Mouse (Mus musculus) intestine, postnatal 0 days (tissue): ENCODE measurements around the gene Stk32b. TPM values are rescaled to one million over a fixed set of nuclear protein-coding genes. Genes with fewer than 3 reads are reported as not detected.

Source experiments
- ATAC-seq: fragments of 200-750 bp; cut with Nextera tagmentation; 2 replicates; pipeline ENCODE4 v1.8.0; 2017; ENCODE audit warnings: mild to moderate bottlenecking, moderate TSS enrichment, moderate library complexity
- H3K27ac ChIP-seq: fragments of 300-500 bp; sonication (generic); 2 replicates; pipeline ENCODE4 v1.5.1; 2014; ENCODE audit warnings: mild to moderate bottlenecking, low read depth, low read length, moderate library complexity
- H3K27me3 ChIP-seq: fragments of 300-500 bp; sonication (generic); replicated peaks from 2 replicates; pipeline ENCODE4 v1.6.1; 2014; ENCODE audit warnings: low read length, mixed read lengths; ENCODE audit not compliant: control insufficient read depth, insufficient read depth
- H3K36me3 ChIP-seq: fragments of 300-500 bp; sonication (generic); 2 replicates; pipeline ENCODE4 v1.6.1; 2014; ENCODE audit warnings: mild to moderate bottlenecking, moderate library complexity; ENCODE audit not compliant: control insufficient read depth, insufficient read depth
- H3K4me1 ChIP-seq: fragments of 300-500 bp; sonication (generic); replicated peaks from 2 replicates; pipeline ENCODE4 v1.6.1; 2014; ENCODE audit warnings: antibody characterized with exemption, low read length, mixed read lengths; ENCODE audit not compliant: control insufficient read depth, insufficient read depth
- H3K4me2 ChIP-seq: fragments of 300-500 bp; sonication (generic); replicated peaks from 2 replicates; pipeline ENCODE4 v1.6.1; 2014; ENCODE audit warnings: low read depth, mild to moderate bottlenecking, moderate library complexity
- H3K4me3 ChIP-seq: fragments of 300-500 bp; sonication (generic); 2 replicates; pipeline ENCODE4 v1.5.1; 2014; ENCODE audit warnings: low read depth, low read length
- H3K9ac ChIP-seq: fragments of 300-500 bp; sonication (generic); 2 replicates; pipeline ENCODE4 v1.6.1; 2014; ENCODE audit warnings: mild to moderate bottlenecking, low read depth, low read length
- H3K9me3 ChIP-seq: fragments of 300-500 bp; sonication (generic); 2 replicates; pipeline ENCODE4 v1.6.1; 2016; ENCODE audit warnings: mixed run types; ENCODE audit not compliant: control insufficient read depth
- CTCF ChIP-seq: sonication (generic); IDR thresholded peaks from 2 replicates; pipeline ENCODE4 v1.5.1; 2016; ENCODE audit warnings: low read depth, mild to moderate bottlenecking, control low read depth, antibody characterized with exemption, moderate library complexity
- WGBS: fragments of 180-500 bp; shearing (Covaris S2); extraction: QIAGEN DNeasy Blood & Tissue Kit; methylation state at CpG from one replicate; pipeline ENCODE4 v1.1.7; 2014; 5-methylcytosine and 5-hydroxymethylcytosine counted together
- polyA plus RNA-seq: library from polyadenylated mRNA; unstranded; fragments of >200 nt; fragmentation: Nextera tagmentation; extraction: Ambion mirVana; gene quantifications from 2 replicates; pipeline ENCODE4 v1.2.1, GENCODE M21; 2015

The Stk32b gene
- polyA plus RNA-seq, 1 experiment from 2014 or later, result 0.50 TPM

DNA sequence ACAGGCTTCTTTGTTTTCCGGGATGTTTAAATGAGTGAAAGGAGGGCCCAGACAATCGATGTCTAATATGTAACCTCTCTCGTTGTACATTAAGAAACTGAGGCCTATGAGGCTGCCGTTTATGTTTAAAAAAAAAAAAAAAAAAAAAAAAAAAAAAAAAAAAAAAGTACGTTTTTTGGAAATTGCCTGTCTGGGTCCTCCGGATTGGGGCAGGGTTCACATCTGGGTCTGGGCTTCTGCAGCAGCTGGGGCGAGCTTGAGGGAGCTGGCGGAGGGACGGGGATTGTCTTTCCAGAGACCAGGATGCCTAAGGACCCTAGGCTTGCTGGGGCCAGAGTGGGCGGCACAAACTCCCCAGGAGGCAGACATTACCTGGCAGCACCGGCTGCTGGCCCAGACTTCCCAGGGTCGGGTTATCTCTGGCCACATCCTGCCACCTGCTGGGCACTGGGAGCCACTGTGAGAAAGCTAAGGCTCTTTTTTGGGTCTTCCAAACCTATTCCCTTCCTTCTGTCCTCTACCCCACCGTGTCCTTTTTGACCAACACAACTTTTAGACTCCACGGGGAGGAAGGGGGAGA is 503 bp upstream of the Stk32b start:
- ATAC-seq, result 0 out of 2 replicates have a peak, but pooled peaks have one; percentile 41

DNA sequence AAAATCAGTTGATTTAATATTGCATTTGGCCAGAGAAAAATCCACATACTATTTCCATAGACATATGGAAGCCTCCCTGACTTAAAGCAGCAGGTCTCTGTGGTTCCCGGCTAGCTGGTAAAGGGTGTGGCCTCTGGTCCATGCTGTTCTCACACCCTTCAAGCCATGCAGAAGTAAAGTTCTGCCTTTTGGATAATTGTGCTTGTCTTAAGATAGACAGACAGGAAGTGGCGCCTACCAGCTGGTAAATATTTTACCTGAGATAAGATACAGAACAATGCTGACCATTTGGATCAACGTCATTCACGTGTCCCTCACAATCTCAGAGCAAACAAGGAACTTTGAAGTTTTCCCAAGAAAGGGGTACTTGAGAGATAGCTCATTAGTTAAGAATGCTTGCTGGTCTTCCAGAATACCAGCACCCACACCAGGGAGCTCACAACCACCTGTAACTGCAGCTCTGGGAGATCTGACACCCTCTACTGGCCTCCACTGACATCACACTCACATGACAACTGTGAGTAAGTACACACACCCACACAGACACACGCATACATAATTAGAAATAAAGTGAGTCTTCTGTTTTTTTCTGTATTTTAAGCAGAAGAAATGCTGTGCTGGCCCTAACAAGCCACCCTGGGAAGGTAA is 7.6 kb downstream of the Stk32b start:
- ATAC-seq, result no peak; the same call in 1 of the 2 replicates
- no peaks in the 10 kb centered on the region for H3K4me1 ChIP-seq
- no peaks in the 10 kb centered on the region for H3K9me3 ChIP-seq

More for the DNA sequence above, 503 bp upstream of the Stk32b start:
- H3K4me2 ChIP-seq, result peak overlapping the region; percentile 60
- H3K9me3 ChIP-seq, result no peaks in the 10 kb centered on the region
- under 1% methylated on average over 13 of the region's 14 CpGs for WGBS
- peak overlapping the region; percentile 28 for H3K4me3 ChIP-seq
- H3K4me1 ChIP-seq, result no peaks in the 10 kb centered on the region
- no peak overlapping the region for H3K9ac ChIP-seq
- peaks cover 16% of the 10 kb centered on the region for H3K27me3 ChIP-seq
- H3K27ac ChIP-seq, result no peak overlapping the region
- no peaks in the 10 kb centered on the region for H3K36me3 ChIP-seq
- peak; percentile 77 for TF ChIP-seq CTCF

DNA sequence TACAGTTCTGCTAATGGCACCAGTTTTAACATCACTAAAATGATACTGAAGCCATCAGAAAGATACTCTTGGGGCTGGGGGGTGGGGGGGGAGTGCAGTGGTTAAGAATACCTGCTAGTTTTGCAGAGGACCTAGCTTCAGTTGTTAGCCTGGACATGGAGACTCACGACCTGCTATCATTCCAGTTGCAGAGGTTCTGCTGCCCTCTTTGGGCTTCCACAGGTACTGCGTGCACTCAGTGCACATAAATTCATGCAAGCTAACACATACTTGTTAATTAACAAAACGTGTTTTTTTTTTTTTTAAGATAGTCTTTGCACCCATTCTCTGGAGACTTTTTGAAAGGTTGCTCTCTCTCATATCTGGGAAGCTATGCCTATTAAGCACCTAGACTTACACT is 8.8 kb downstream of the Stk32b start:
- H3K4me1 ChIP-seq, result no peaks in the 10 kb centered on the region
- no peaks in the 10 kb centered on the region for H3K27me3 ChIP-seq
- H3K4me2 ChIP-seq, result no peak overlapping the region
- TF ChIP-seq CTCF, result peak; percentile 55
- H3K27ac ChIP-seq, result no peak overlapping the region
- 69% methylated on average over 3 of the region's 3 CpGs for whole genome bisulfite sequencing
- no peak overlapping the region for H3K4me3 ChIP-seq
- H3K9me3 ChIP-seq, result no peaks in the 10 kb centered on the region
- no peak overlapping the region for H3K9ac ChIP-seq
- no peaks in the 10 kb centered on the region for H3K36me3 ChIP-seq
- ATAC-seq, result no peak

More for the DNA sequence above, 7.6 kb downstream of the Stk32b start:
- no peak overlapping the region for H3K4me3 ChIP-seq
- H3K9ac ChIP-seq, result no peak overlapping the region
- 37% methylated on average over 5 of the region's 5 CpGs for WGBS
- peak; percentile 28; the same call in 1 of the 2 replicates for TF ChIP-seq CTCF
- H3K4me2 ChIP-seq, result no peak overlapping the region
- no peaks in the 10 kb centered on the region for H3K27me3 ChIP-seq
- no peak overlapping the region for H3K27ac ChIP-seq
- no peaks in the 10 kb centered on the region for H3K36me3 ChIP-seq

DNA sequence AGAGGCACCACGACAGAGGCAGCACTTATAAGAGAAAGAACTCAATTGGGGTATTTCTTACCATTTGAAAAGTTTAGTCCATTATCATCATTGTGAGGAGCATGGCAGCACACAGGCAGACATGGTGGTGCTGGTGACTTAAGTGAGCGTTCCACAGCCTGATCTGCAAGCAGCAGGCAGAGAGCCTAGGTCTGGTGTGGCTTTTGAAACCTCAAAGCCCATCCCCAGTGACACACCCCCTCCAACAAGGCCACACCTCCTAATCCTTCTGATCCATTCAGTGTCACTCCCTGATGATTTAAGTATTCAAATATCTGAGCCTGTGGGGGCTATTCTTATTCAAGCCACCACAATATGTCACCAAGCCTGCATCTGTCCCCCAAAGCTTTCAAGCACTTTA is 12.0 kb downstream of the Stk32b start:
- 79% methylated on average over 2 of the region's 2 CpGs for WGBS

DNA sequence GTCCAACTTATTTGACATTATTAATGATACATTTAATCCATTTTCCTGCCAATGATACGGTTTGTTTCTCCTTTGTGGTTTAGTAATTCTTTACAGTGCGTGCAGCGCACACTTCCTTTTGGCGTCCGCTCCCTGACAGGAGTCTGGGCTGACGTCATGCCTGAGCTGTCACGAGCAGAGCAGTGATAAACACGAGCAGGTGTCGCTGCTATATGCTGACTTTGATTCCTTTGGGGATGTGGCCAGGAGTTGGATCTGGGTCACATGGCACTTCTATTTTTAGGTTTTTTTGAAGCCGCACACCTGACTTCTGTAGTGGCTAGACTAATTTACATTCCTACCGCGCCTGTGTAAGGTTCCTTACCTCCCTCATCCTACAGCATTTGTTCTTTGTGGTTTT is 17.2 kb downstream of the Stk32b start:
- Histone ChIP-seq H3K9me3 (no peaks in the 10 kb centered on the region), H3K4me3 (no peak overlapping the region), H3K27ac (no peak overlapping the region), H3K27me3 (no peaks in the 10 kb centered on the region), H3K4me1 (no peaks in the 10 kb centered on the region), H3K36me3 (no peaks in the 10 kb centered on the region), H3K9ac (no peak overlapping the region), H3K4me2 (no peak overlapping the region)
- TF ChIP-seq CTCF, result no peak
- WGBS, result 66% methylated on average over 12 of the region's 12 CpGs
- 0 out of 2 replicates have a peak, but pooled peaks have one; percentile 25 for ATAC-seq

More for the DNA sequence above, 12.0 kb downstream of the Stk32b start:
- ATAC-seq, result no peak
- Histone ChIP-seq H3K4me1 (no peaks in the 10 kb centered on the region), H3K9me3 (no peaks in the 10 kb centered on the region), H3K9ac (no peak overlapping the region), H3K4me2 (no peak overlapping the region), H3K36me3 (no peaks in the 10 kb centered on the region), H3K27ac (no peak overlapping the region), H3K27me3 (no peaks in the 10 kb centered on the region), H3K4me3 (no peak overlapping the region)
- no peak for TF ChIP-seq CTCF

GRCm38 (mm10) chr5:37697286-37697685 is 19.7 kb downstream of the Stk32b start:
- TF ChIP-seq CTCF, result no peak
- no peaks in the 10 kb centered on the region for H3K27me3 ChIP-seq
- no peak overlapping the region for H3K27ac ChIP-seq
- no peaks in the 10 kb centered on the region for H3K4me1 ChIP-seq
- no peak overlapping the region for H3K9ac ChIP-seq
- WGBS, result 78% methylated on average over 7 of the region's 7 CpGs
- H3K36me3 ChIP-seq, result no peaks in the 10 kb centered on the region
- no peak for ATAC-seq
- H3K4me3 ChIP-seq, result no peak overlapping the region
- no peaks in the 10 kb centered on the region for H3K9me3 ChIP-seq
- H3K4me2 ChIP-seq, result no peak overlapping the region
